In the genomic region with DNA sequence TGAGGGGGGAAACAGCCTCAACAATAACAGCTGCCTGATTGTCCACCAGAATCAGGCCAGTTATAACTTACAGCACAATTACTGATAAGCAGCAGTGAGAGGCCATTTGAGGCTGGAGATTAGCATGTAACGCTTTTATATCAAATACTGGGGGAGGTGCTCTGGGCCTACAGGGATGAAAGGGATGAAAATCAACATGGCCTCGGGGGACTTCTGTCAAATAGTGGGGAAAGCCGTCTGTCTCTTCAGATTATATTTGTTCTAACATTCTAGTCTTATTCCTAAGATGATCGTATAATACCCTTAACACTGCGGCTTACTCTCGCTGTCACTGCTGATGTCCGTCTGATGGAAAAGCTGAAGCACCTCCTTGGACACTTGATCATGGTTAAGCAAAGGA, we compare ENCODE assay signal across 9 mouse cellular contexts.
"Had no signal": no experiment of that assay in that cellular context is flagged by ENCODE, and none has a peak within 500 bp of the region (broad histone marks: within the 10 kb centered on the region; RNA-seq: fewer than 3 reads in every experiment).

No protein-coding gene starts in this region.

- H3K27me3 ChIP-seq: kidney, embryonic 15.5 days; limb, embryonic 13.5 days had no signal

- H3K4me3 ChIP-seq: kidney, embryonic 15.5 days; limb, embryonic 13.5 days had no signal

- H3K4me2 ChIP-seq: kidney, embryonic 15.5 days; limb, embryonic 13.5 days had no signal

- H3K9ac ChIP-seq: kidney, embryonic 15.5 days; limb, embryonic 13.5 days; liver, embryonic 14.5 days had no signal

- H3K36me3 ChIP-seq: kidney, embryonic 15.5 days; limb, embryonic 13.5 days had no signal

- H3K9me3 ChIP-seq: kidney, embryonic 15.5 days had no signal

- H3K27ac ChIP-seq: kidney, embryonic 15.5 days; limb, embryonic 13.5 days; liver, embryonic 14.5 days had no signal

- DNase-seq: kidney, adult 2 months; kidney, postnatal 14 days; left cerebral cortex, postnatal 4 days; lung, adult 18-20 months; thymus, adult 18-20 months; thymus, postnatal 14 days had no signal
